Mouse (Mus musculus): Measurements from ENCODE around the gene Cd81. TPM values are rescaled to one million over a fixed set of nuclear protein-coding genes. Genes with fewer than 3 reads are reported as not detected.

Cd81 gene
- polyA plus RNA-seq, 1 experiment, result 684 TPM

GRCm38 (mm10) chr7:143009996-143010395 is 42.5 kb upstream of the Cd81 start:
- no peak overlapping the region for H3K4me3 ChIP-seq (ENCODE audit: insufficient read depth, low read length)
- peaks cover 21% of the 10 kb centered on the region for H3K4me1 ChIP-seq (ENCODE audit: control insufficient read depth, insufficient read depth, low read length)
- H3K27ac ChIP-seq (ENCODE audit: insufficient read depth, low read length), result peak overlapping the region; percentile 42; the same call in 1 of the 2 replicates
- TF ChIP-seq CTCF (IDR thresholded peaks at IDR 0.05; ENCODE audit: borderline replicate concordance, insufficient read depth, low read length), result no peak
- no peak for TF ChIP-seq POLR2A (IDR thresholded peaks at IDR 0.05; ENCODE audit: low read depth, low read length)

GRCm38 (mm10) chr7:143011226-143011625 is 41.3 kb upstream of the Cd81 start:
- H3K27ac ChIP-seq (ENCODE audit: insufficient read depth, low read length), result no peak overlapping the region
- no peak overlapping the region for H3K4me3 ChIP-seq (ENCODE audit: insufficient read depth, low read length)
- H3K4me1 ChIP-seq (ENCODE audit: control insufficient read depth, insufficient read depth, low read length), result peaks cover 29% of the 10 kb centered on the region
- TF ChIP-seq CTCF (IDR thresholded peaks at IDR 0.05; ENCODE audit: borderline replicate concordance, insufficient read depth, low read length) (no peak), POLR2A (IDR thresholded peaks at IDR 0.05; ENCODE audit: low read depth, low read length) (no peak)

GRCm38 (mm10) chr7:143012230-143012875 is 40.2 kb upstream of the Cd81 start:
- Histone ChIP-seq H3K27ac (ENCODE audit: insufficient read depth, low read length) (no peak overlapping the region), H3K4me1 (ENCODE audit: control insufficient read depth, insufficient read depth, low read length) (peaks cover 31% of the 10 kb centered on the region)

GRCm38 (mm10) chr7:143013420-143014178 is 38.9 kb upstream of the Cd81 start:
- TF ChIP-seq CTCF (IDR thresholded peaks at IDR 0.05; ENCODE audit: borderline replicate concordance, insufficient read depth, low read length) (no peak), POLR2A (IDR thresholded peaks at IDR 0.05; ENCODE audit: low read depth, low read length) (no peak)
- peak overlapping the region; percentile 30 for H3K27ac ChIP-seq (ENCODE audit: insufficient read depth, low read length)
- H3K4me3 ChIP-seq (ENCODE audit: insufficient read depth, low read length), result no peak overlapping the region
- H3K4me1 ChIP-seq (ENCODE audit: control insufficient read depth, insufficient read depth, low read length), result peaks cover 31% of the 10 kb centered on the region

More at GRCm38 (mm10) chr7:143012230-143012875, 40.2 kb upstream of the Cd81 start:
- TF ChIP-seq CTCF (IDR thresholded peaks at IDR 0.05; ENCODE audit: borderline replicate concordance, insufficient read depth, low read length) (no peak), POLR2A (IDR thresholded peaks at IDR 0.05; ENCODE audit: low read depth, low read length) (no peak)
- no peak overlapping the region for H3K4me3 ChIP-seq (ENCODE audit: insufficient read depth, low read length)

GRCm38 (mm10) chr7:143014862-143015659 is 37.5 kb upstream of the Cd81 start:
- Histone ChIP-seq H3K27ac (ENCODE audit: insufficient read depth, low read length) (peak overlapping the region; percentile 80), H3K4me1 (ENCODE audit: control insufficient read depth, insufficient read depth, low read length) (peaks cover 24% of the 10 kb centered on the region), H3K4me3 (ENCODE audit: insufficient read depth, low read length) (no peak overlapping the region)
- TF ChIP-seq CTCF (IDR thresholded peaks at IDR 0.05; ENCODE audit: borderline replicate concordance, insufficient read depth, low read length), result no peak

- TF ChIP-seq POLR2A (IDR thresholded peaks at IDR 0.05; ENCODE audit: low read depth, low read length) (no peak), CTCF (IDR thresholded peaks at IDR 0.05; ENCODE audit: borderline replicate concordance, insufficient read depth, low read length) (no peak)
- H3K4me3 ChIP-seq (ENCODE audit: insufficient read depth, low read length), result no peak overlapping the region
- peaks cover 24% of the 10 kb centered on the region for H3K4me1 ChIP-seq (ENCODE audit: control insufficient read depth, insufficient read depth, low read length)
- H3K27ac ChIP-seq (ENCODE audit: insufficient read depth, low read length), result peak overlapping the region; percentile 80
Observed at GRCm38 (mm10) chr7:143015755-143016423, 36.6 kb upstream of the Cd81 start.

GRCm38 (mm10) chr7:143016424-143017142 is 36.0 kb upstream of the Cd81 start:
- peaks cover 24% of the 10 kb centered on the region for H3K4me1 ChIP-seq (ENCODE audit: control insufficient read depth, insufficient read depth, low read length)
- H3K4me3 ChIP-seq (ENCODE audit: insufficient read depth, low read length), result no peak overlapping the region
- H3K27ac ChIP-seq (ENCODE audit: insufficient read depth, low read length), result peak overlapping the region; percentile 80
- TF ChIP-seq POLR2A (IDR thresholded peaks at IDR 0.05; ENCODE audit: low read depth, low read length) (no peak), CTCF (IDR thresholded peaks at IDR 0.05; ENCODE audit: borderline replicate concordance, insufficient read depth, low read length) (no peak)

- H3K4me1 ChIP-seq (ENCODE audit: control insufficient read depth, insufficient read depth, low read length), result peaks cover 24% of the 10 kb centered on the region
- no peak overlapping the region for H3K4me3 ChIP-seq (ENCODE audit: insufficient read depth, low read length)
- H3K27ac ChIP-seq (ENCODE audit: insufficient read depth, low read length), result no peak overlapping the region
- TF ChIP-seq POLR2A (IDR thresholded peaks at IDR 0.05; ENCODE audit: low read depth, low read length) (no peak), CTCF (IDR thresholded peaks at IDR 0.05; ENCODE audit: borderline replicate concordance, insufficient read depth, low read length) (no peak)
Observed at GRCm38 (mm10) chr7:143017181-143017580, 35.4 kb upstream of the Cd81 start.

GRCm38 (mm10) chr7:143020040-143020439 is 32.5 kb upstream of the Cd81 start:
- Histone ChIP-seq H3K4me3 (ENCODE audit: insufficient read depth, low read length) (no peak overlapping the region), H3K27ac (ENCODE audit: insufficient read depth, low read length) (no peak overlapping the region), H3K4me1 (ENCODE audit: control insufficient read depth, insufficient read depth, low read length) (peaks cover 10% of the 10 kb centered on the region)
- TF ChIP-seq CTCF (IDR thresholded peaks at IDR 0.05; ENCODE audit: borderline replicate concordance, insufficient read depth, low read length) (no peak), POLR2A (IDR thresholded peaks at IDR 0.05; ENCODE audit: low read depth, low read length) (no peak)

All from embryonic fibroblast, embryonic 13.5 days (primary cell).